Mouse (Mus musculus): ENCODE data around the gene Cutal. TPM values are rescaled to one million over a fixed set of nuclear protein-coding genes. Genes with fewer than 3 reads are reported as not detected.
"Not testable (repeated sequence)": the region's sequence is repeated elsewhere in the genome, so short reads cannot be mapped to it uniquely, and the experiment has no call there.

Cutal gene
- under 1 TPM in 1 of 2 experiments, not detected in 1; 0.45 TPM for total RNA-seq (2021)
- long read RNA-seq, experiment 1 = 0 reads
- long read RNA-seq, experiment 2 = 0 reads

- no peak for DNase-seq
Measured at GRCm38 (mm10) chr2:34874271-34874670, at the start of gene Cutal. TSS of gene Cutal (plus strand) at chr2:34874396.

- DNase-seq = peak; percentile 92
Measured at GRCm38 (mm10) chr2:34825827-34826459, 48.3 kb upstream of the Cutal start, which contains the start of gene Fbxw2. TSS of gene Fbxw2 (minus strand) at chr2:34826311.

- DNase-seq = no peak
Measured at GRCm38 (mm10) chr2:34826460-34827231, 47.5 kb upstream of the Cutal start.

GRCm38 (mm10) chr2:34827591-34827990, 46.6 kb upstream of the Cutal start:
- DNase-seq = no peak

GRCm38 (mm10) chr2:34828026-34828425, 46.2 kb upstream of the Cutal start:
- no peak for DNase-seq

GRCm38 (mm10) chr2:34830066-34830465, 44.1 kb upstream of the Cutal start:
- DNase-seq = not testable (repeated sequence)

GRCm38 (mm10) chr2:34832766-34833457, 41.3 kb upstream of the Cutal start, which contains the start of gene Gm34653:
TSS of gene Gm34653 (plus strand) at chr2:34833007.
- DNase-seq = not testable (repeated sequence)

- DNase-seq = no peak
Measured at GRCm38 (mm10) chr2:34833624-34834023, 40.6 kb upstream of the Cutal start.

- DNase-seq = no peak
Measured at GRCm38 (mm10) chr2:34835669-34836068, 38.5 kb upstream of the Cutal start.

- not testable (repeated sequence) for DNase-seq
Measured at GRCm38 (mm10) chr2:34840143-34840542, 34.1 kb upstream of the Cutal start.

GRCm38 (mm10) chr2:34841706-34842105, 32.5 kb upstream of the Cutal start:
- DNase-seq = no peak

GRCm38 (mm10) chr2:34843211-34843939, 30.8 kb upstream of the Cutal start:
- peak; percentile 22 for DNase-seq

- no peak for DNase-seq
Measured at GRCm38 (mm10) chr2:34847702-34848101, 26.5 kb upstream of the Cutal start.

- no peak for DNase-seq
Measured at GRCm38 (mm10) chr2:34855265-34855664, 18.9 kb upstream of the Cutal start.

GRCm38 (mm10) chr2:34857728-34858127, 16.5 kb upstream of the Cutal start:
- no peak for DNase-seq

GRCm38 (mm10) chr2:34869680-34870079, 4.5 kb upstream of the Cutal start:
- no peak for DNase-seq

- DNase-seq = peak; percentile 86
Measured at GRCm38 (mm10) chr2:34870520-34871474, 3.4 kb upstream of the Cutal start.

- no peak for DNase-seq
Measured at GRCm38 (mm10) chr2:34874816-34875345, 685 bp downstream of the Cutal start, which contains the start of gene Psmd5. TSS of gene Psmd5 (minus strand) at chr2:34874968.

- no peak for DNase-seq
Measured at GRCm38 (mm10) chr2:34880054-34880453, 5.9 kb downstream of the Cutal start.

GRCm38 (mm10) chr2:34882757-34883156, 8.6 kb downstream of the Cutal start:
- DNase-seq = no peak

Data from gastrocnemius, postnatal 10 days (tissue).